Mouse (Mus musculus) lung, postnatal 0 days (tissue): ENCODE data around the gene Cog4. TPM values are rescaled to one million over a fixed set of nuclear protein-coding genes. Genes with fewer than 3 reads are reported as not detected.

Experiments used
- ATAC-seq: fragments of 200-750 bp; cut with Nextera tagmentation; 2 replicates; pipeline ENCODE4 v1.8.0; 2017; ENCODE audit warnings: moderate library complexity
- DNase-seq: peaks from one replicate; pipeline ENCODE4 v3.0.0-alpha.2; 2016; ENCODE audit warnings: low spot score
- H3K27ac ChIP-seq: fragments of 300-500 bp; sonication (generic); 2 replicates; pipeline ENCODE4 v1.5.1; 2014; ENCODE audit warnings: antibody characterized with exemption, mild to moderate bottlenecking, low read length, mixed read lengths
- H3K27me3 ChIP-seq: fragments of 300-500 bp; sonication (generic); replicated peaks from 2 replicates; pipeline ENCODE4 v1.6.1; 2014; ENCODE audit warnings: low read length, mixed read lengths; ENCODE audit not compliant: insufficient read depth
- H3K36me3 ChIP-seq: fragments of 300-500 bp; sonication (generic); 2 replicates; pipeline ENCODE4 v1.6.1; 2014; ENCODE audit warnings: low read length, mixed read lengths; ENCODE audit not compliant: insufficient read depth
- H3K4me1 ChIP-seq: fragments of 300-500 bp; sonication (generic); 2 replicates; pipeline ENCODE4 v1.6.1; 2014; ENCODE audit warnings: antibody characterized with exemption, low read depth, low read length, mixed read lengths; ENCODE audit not compliant: insufficient read depth
- H3K4me2 ChIP-seq: fragments of 300-500 bp; sonication (generic); replicated peaks from 2 replicates; pipeline ENCODE4 v1.6.1; 2014; ENCODE audit warnings: low read depth, mild to moderate bottlenecking, low read length, moderate library complexity, mixed read lengths
- H3K4me3 ChIP-seq: fragments of 300-500 bp; sonication (generic); 2 replicates; pipeline ENCODE4 v1.5.1; 2014; ENCODE audit warnings: low read depth, low read length
- H3K9ac ChIP-seq: fragments of 300-500 bp; sonication (generic); replicated peaks from 2 replicates; pipeline ENCODE4 v1.6.1; 2014; ENCODE audit warnings: low read depth, mild to moderate bottlenecking
- H3K9me3 ChIP-seq: fragments of 300-500 bp; sonication (generic); 2 replicates; pipeline ENCODE4 v1.6.1; 2016; ENCODE audit warnings: low read length, mixed read lengths
- CTCF ChIP-seq: IDR thresholded peaks from 2 replicates; pipeline ENCODE4 v1.5.1; 2016; ENCODE audit warnings: antibody characterized with exemption, mild to moderate bottlenecking
- EP300 ChIP-seq: IDR thresholded peaks from 2 replicates; pipeline ENCODE4 v1.6.1; 2016; ENCODE audit warnings: antibody characterized with exemption, mild to moderate bottlenecking, control low read depth
- WGBS: fragments of 180-500 bp; shearing (Covaris S2); extraction: QIAGEN DNeasy Blood & Tissue Kit; methylation state at CpG from one replicate; pipeline ENCODE4 v1.1.7; 2014; 5-methylcytosine and 5-hydroxymethylcytosine counted together
- polyA plus RNA-seq: library from polyadenylated mRNA; unstranded; fragments of >200 nt; fragmentation: Nextera tagmentation; extraction: Ambion mirVana; gene quantifications from 2 replicates; pipeline ENCODE4 v1.2.1, GENCODE M21; 2015

The Cog4 gene
- polyA plus RNA-seq, 1 experiment from 2014 or later, result 43.3 TPM

DNA sequence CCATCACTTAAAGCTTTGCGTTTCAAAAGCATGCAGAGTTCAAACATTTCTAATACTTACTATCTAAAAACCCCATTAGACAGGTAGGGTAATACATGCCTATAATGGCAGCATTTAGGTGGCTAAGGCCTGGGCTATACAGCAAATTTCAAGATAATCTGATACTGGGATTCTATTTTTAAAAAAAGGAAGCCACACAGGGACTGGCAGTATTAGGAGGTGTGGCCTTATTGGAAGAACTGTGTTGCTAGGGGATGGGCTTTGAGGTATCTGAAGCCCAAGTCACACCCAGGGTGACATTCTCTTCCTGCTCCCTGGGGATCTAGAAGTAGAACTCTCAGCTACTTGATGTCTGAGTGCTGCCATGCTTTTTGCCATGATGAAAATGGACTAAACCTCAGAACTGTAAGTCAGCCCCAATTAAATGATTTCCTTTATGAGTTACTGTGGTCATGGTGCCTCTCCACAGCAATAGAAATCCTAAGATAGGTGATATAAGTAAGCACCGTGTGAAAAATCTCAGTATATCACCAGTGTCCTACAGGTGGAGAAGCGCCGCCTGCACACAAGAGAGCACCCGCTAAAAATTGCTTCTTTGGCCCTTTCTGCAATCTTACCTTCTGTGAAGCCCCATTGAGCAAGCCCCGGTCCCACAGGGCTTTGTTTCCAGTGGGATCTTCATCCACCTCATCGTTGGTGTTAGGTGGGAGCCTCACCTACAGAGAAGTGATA is 33.9 kb upstream of the Cog4 start:
- TF ChIP-seq EP300, result no peak
- no peak for TF ChIP-seq CTCF
- no peak overlapping the region for H3K9ac ChIP-seq
- ATAC-seq, result no peak
- H3K36me3 ChIP-seq, result peaks cover 57% of the 10 kb centered on the region
- 94% methylated on average over 7 of the region's 7 CpGs for WGBS
- H3K9me3 ChIP-seq, result no peaks in the 10 kb centered on the region
- no peaks in the 10 kb centered on the region for H3K27me3 ChIP-seq
- H3K4me2 ChIP-seq, result no peak overlapping the region
- no peak overlapping the region for H3K4me3 ChIP-seq
- no peak overlapping the region for H3K27ac ChIP-seq
- no peak for DNase-seq
- H3K4me1 ChIP-seq, result 0 out of 2 replicates have a peak, but pooled peaks cover 8% of the 10 kb centered on the region

DNA sequence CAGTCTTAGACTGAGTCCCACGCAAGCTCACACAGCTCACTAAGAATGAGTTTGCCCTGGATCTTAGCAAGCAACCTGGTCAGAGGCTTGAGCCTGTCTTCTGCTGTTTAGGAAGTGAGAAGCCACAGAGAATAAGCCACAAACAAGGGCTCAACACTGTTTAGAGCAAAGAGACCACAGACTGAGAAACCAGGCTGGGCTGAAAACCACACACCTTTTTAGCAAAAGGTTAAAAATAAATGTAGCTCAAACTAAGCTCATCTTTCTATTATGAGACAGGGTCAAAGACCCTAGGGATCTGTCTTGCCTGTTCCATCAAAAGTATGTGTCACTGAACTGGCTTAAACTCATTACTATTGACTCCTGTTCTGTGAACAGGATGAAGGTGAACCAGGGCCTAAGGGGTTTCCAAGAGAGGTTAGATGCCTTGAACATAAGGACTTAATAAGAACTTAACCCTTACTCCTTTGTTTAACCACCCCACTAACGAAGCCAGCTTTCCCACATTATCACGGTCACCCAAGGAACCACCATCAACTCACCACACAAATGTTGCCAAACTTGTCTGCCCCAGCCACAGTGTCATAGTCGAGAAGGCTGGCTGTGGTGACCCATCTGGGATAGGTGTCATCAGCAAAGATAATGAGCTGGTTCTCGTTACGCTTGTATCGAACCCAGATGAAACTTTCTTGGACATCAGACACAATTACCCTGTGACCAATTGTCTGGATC is 33.2 kb upstream of the Cog4 start:
- DNase-seq, result no peak
- no peak for ATAC-seq
- Histone ChIP-seq H3K27ac (no peak overlapping the region), H3K4me2 (no peak overlapping the region), H3K4me3 (no peak overlapping the region), H3K9me3 (no peaks in the 10 kb centered on the region), H3K27me3 (no peaks in the 10 kb centered on the region), H3K36me3 (peaks cover 65% of the 10 kb centered on the region), H3K4me1 (0 out of 2 replicates have a peak, but pooled peaks cover 5% of the 10 kb centered on the region), H3K9ac (no peak overlapping the region)
- TF ChIP-seq CTCF (no peak), EP300 (no peak)
- WGBS, result 88% methylated on average over 7 of the region's 7 CpGs

DNA sequence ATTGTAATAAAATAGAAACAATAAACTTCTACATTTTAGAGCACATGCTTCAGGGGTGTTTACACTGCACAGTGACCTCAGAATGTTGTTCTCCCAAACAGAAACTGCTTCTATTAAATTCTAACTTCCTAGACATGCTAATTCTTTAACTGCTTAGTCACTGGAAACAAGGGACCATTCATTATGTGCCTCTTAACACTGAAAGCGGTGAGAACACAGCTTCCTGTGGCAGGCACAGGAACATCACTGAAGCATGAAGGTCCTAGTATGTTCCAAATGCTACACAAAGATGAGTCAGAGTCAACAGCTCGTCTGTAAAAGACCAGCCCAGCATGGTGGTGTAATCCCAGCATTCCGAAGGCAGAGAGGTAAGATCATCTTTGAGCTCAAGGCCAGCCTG is 31.1 kb upstream of the Cog4 start:
- H3K9ac ChIP-seq, result no peak overlapping the region

DNA sequence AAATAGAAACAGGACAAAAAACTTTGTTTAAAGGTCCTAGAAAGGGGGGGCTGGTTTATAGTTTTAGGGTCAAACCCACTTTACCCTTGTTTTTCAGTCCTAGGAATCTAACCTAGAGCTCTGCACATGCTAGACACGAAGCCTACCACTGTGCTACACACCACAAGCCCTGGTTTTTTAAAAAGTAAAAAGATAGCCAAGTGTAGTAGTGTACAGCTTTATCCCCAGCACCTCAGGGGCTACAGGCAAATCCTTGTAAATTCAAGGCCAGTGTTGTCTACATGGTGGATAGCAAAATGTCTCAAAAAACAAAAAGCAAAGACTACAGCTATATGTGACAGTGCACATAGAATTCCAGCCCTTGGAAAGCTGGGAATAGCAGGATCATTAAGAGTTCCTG is 29.4 kb upstream of the Cog4 start:
- no peak for ATAC-seq
- no peak overlapping the region for H3K9ac ChIP-seq
- H3K9me3 ChIP-seq, result no peaks in the 10 kb centered on the region
- no peaks in the 10 kb centered on the region for H3K4me1 ChIP-seq
- no peak overlapping the region for H3K4me2 ChIP-seq
- DNase-seq, result no peak
- no peaks in the 10 kb centered on the region for H3K27me3 ChIP-seq
- no peak overlapping the region for H3K27ac ChIP-seq
- H3K4me3 ChIP-seq, result no peak overlapping the region
- 91% methylated on average over 1 of the region's 1 CpGs for WGBS
- TF ChIP-seq EP300, result no peak
- no peak for TF ChIP-seq CTCF
- H3K36me3 ChIP-seq, result peaks cover 79% of the 10 kb centered on the region

More for the DNA sequence above, 31.1 kb upstream of the Cog4 start:
- Histone ChIP-seq H3K36me3 (peaks cover 83% of the 10 kb centered on the region), H3K27me3 (no peaks in the 10 kb centered on the region), H3K4me1 (no peaks in the 10 kb centered on the region), H3K27ac (no peak overlapping the region), H3K4me2 (no peak overlapping the region), H3K4me3 (no peak overlapping the region), H3K9me3 (no peaks in the 10 kb centered on the region)
- 66% methylated on average over 3 of the region's 3 CpGs for WGBS
- no peak for ATAC-seq
- TF ChIP-seq EP300, result no peak
- no peak for TF ChIP-seq CTCF
- DNase-seq, result no peak

DNA sequence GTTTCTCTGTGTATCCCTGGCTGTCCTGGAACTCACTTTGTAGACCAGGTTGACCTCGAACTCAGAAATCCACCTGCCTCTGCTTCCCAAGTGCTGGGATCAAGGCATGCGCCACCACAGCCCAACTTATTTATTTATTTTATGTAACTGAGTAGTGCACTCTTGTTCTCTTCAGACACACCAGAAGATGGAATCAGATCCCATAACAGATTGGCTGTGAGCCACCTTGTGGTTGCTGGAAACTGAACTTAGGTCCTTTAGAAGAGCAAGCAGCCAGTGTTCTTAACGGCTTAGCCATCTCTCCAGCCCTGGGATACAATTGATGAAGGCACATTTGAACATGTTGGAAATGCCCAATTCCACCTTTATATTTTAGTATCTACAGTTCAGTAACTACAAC is 27.8 kb upstream of the Cog4 start:
- TF ChIP-seq CTCF (peak; percentile 47), EP300 (no peak)
- Histone ChIP-seq H3K36me3 (peaks cover 75% of the 10 kb centered on the region), H3K9ac (no peak overlapping the region), H3K9me3 (no peaks in the 10 kb centered on the region), H3K4me1 (no peaks in the 10 kb centered on the region), H3K27me3 (no peaks in the 10 kb centered on the region), H3K27ac (no peak overlapping the region), H3K4me3 (no peak overlapping the region), H3K4me2 (no peak overlapping the region)
- no peak for ATAC-seq
- WGBS, result 69% methylated on average over 3 of the region's 3 CpGs
- peak; percentile 14 for DNase-seq

DNA sequence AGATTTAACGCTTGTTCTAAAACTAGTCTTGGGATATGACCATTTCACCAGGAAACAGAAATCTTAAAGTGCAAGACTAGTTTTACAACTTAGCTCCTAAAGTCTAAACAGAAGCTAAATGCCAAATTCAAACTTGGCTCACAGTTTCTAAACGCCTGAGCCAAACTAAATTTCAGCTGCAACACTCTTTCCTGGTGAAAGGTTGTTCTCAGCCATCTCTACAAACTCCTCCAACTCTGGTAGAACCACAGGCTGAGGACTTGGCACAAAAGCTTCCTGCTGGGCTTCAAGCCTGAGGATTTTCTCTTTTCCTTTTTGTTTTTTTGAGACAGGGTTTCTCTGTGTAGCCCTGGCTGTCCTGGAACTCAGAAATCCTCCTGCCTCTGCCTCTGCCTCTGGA is 26.1 kb upstream of the Cog4 start:
- no peak for ATAC-seq
- TF ChIP-seq EP300, result no peak
- no peak for TF ChIP-seq CTCF
- H3K27me3 ChIP-seq, result no peaks in the 10 kb centered on the region
- WGBS, result 88% methylated on average over 2 of the region's 2 CpGs
- no peaks in the 10 kb centered on the region for H3K9me3 ChIP-seq
- no peak for DNase-seq
- no peaks in the 10 kb centered on the region for H3K4me1 ChIP-seq
- H3K4me2 ChIP-seq, result no peak overlapping the region
- no peak overlapping the region for H3K9ac ChIP-seq
- H3K4me3 ChIP-seq, result no peak overlapping the region
- no peak overlapping the region for H3K27ac ChIP-seq
- peaks cover 71% of the 10 kb centered on the region for H3K36me3 ChIP-seq
